Mouse (Mus musculus): Measurements from ENCODE around the gene Sirt4. TPM values are rescaled to one million over a fixed set of nuclear protein-coding genes. Genes with fewer than 3 reads are reported as not detected.

Gene Sirt4
- polyA plus RNA-seq, 1 experiment = 13.6 TPM

DNA sequence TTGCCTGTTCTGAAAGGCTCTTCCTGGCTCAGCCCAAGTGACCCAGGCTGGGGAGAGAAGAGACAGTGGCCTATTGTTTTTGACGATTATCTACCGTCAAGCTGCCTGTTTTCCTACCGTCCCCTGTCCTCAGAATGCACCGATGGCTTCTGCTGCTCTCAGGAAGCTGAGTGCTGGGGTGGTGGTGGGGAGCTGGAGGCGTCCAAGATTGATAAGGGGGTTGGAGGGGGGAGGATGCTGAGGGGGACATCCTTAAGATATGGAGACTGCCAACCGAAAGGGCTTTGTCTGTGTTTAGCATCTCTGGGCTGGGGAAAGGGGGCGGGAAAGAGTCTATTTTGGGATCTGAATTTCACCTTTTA, 52.6 kb downstream of the Sirt4 start:
- H3ac ChIP-seq (ENCODE audit: control insufficient read depth, insufficient read length) = no peak overlapping the region
- no peak for TF ChIP-seq POLR2A (IDR thresholded peaks at IDR 0.05; ENCODE audit: insufficient read length, low read depth)
- TF ChIP-seq CEBPB (IDR thresholded peaks at IDR 0.05; ENCODE audit: insufficient read depth, poor library complexity, severe bottlenecking) = no peak
- TF ChIP-seq MYOG (IDR thresholded peaks at IDR 0.05; ENCODE audit: control insufficient read depth in 1 of 3, insufficient read depth in 1 of 3, insufficient read length in 2 of 3, low read depth in 2 of 3) = no peak
- no peak for TF ChIP-seq SRF (IDR thresholded peaks at IDR 0.05; ENCODE audit: control insufficient read depth, insufficient read length, low read depth)
- no peak for TF ChIP-seq MYOD1 (IDR thresholded peaks at IDR 0.05; ENCODE audit: control insufficient read depth in 1 of 3, insufficient read length in 2 of 3, low read depth in 2 of 3)
- TF ChIP-seq TCF12 (IDR thresholded peaks at IDR 0.05; ENCODE audit: insufficient read depth, poor library complexity, severe bottlenecking) = no peak
- no peak for TF ChIP-seq TCF3 (IDR thresholded peaks at IDR 0.05; ENCODE audit: insufficient read length, low read depth)
- no peak for TF ChIP-seq REST (IDR thresholded peaks at IDR 0.05; ENCODE audit: insufficient read depth, insufficient read length)
- TF ChIP-seq USF1 (IDR thresholded peaks at IDR 0.05; ENCODE audit: low read depth) = no peak
- no peak for TF ChIP-seq E2F4 (IDR thresholded peaks at IDR 0.05; ENCODE audit: insufficient read depth)
- no peak for TF ChIP-seq POLR2AphosphoS2 (IDR thresholded peaks at IDR 0.05; ENCODE audit: insufficient read length, low read depth)
- TF ChIP-seq MAX (IDR thresholded peaks at IDR 0.05; ENCODE audit: low read depth) = no peak
- peaks cover 41% of the 10 kb centered on the region for H3K27me3 ChIP-seq (ENCODE audit: control insufficient read depth, insufficient read depth, insufficient read length)
- no peak overlapping the region for H3K4me2 ChIP-seq (ENCODE audit: low read depth)
- H3K36me3 ChIP-seq (ENCODE audit: control insufficient read depth, insufficient read depth) = no peaks in the 10 kb centered on the region
- H3K4me3 ChIP-seq = no peak overlapping the region
- H3K79me2 ChIP-seq (ENCODE audit: control insufficient read depth, insufficient read depth) = no peaks in the 10 kb centered on the region

DNA sequence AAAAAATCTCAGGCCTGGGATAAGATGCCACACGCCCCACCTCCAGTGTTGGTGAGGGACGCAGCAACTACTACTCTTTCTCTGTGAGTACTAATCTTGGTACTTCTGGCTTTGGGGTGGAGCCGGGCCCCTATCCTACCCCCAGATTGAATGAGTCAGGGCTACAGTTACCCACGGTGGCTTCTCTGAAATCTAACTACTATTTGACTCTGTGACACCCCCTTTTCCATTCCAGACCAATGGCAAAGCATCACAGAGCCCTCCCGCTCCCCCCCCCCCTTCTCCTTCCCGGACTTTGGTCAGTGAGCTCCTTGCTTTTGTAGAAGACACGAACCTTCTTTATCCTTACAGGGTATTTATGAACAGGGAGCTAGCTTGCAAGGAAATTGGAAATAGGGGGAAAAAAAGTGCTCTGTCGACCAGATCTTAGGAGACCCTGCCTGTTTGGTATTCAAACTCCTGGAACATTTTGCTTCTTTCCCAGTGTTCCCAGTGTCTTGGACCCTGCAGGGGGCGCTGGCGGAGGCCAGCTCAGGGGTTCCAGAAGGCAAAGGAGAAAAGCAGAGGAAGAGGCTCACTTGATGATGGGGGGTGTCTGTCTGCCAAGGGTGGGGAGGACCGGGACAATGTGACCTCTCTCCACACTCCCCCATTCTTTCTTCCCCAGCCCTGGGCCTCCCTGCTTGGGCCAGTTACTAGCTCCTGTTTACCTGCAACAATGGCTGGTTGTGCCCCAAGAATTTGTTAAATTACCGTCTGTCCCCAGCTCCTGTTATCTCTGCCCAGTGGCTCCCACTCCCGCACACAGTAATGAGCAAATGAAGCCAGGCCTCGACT, 53.2 kb downstream of the Sirt4 start:
- H3K4me3 ChIP-seq = peak overlapping the region; percentile 14
- H3K4me2 ChIP-seq (ENCODE audit: low read depth) = peak overlapping the region; percentile 55
- H3ac ChIP-seq (ENCODE audit: control insufficient read depth, insufficient read length) = no peak overlapping the region
- H3K27me3 ChIP-seq (ENCODE audit: control insufficient read depth, insufficient read depth, insufficient read length) = peaks cover 46% of the 10 kb centered on the region
- H3K36me3 ChIP-seq (ENCODE audit: control insufficient read depth, insufficient read depth) = no peaks in the 10 kb centered on the region
- no peak for TF ChIP-seq USF1 (IDR thresholded peaks at IDR 0.05; ENCODE audit: low read depth)
- no peak for TF ChIP-seq CEBPB (IDR thresholded peaks at IDR 0.05; ENCODE audit: insufficient read depth, poor library complexity, severe bottlenecking)
- TF ChIP-seq E2F4 (IDR thresholded peaks at IDR 0.05; ENCODE audit: insufficient read depth) = no peak
- TF ChIP-seq MYOG (IDR thresholded peaks at IDR 0.05; ENCODE audit: control insufficient read depth in 1 of 3, insufficient read depth in 1 of 3, insufficient read length in 2 of 3, low read depth in 2 of 3) = no peak
- TF ChIP-seq TCF3 (IDR thresholded peaks at IDR 0.05; ENCODE audit: insufficient read length, low read depth) = no peak
- TF ChIP-seq MAX (IDR thresholded peaks at IDR 0.05; ENCODE audit: low read depth) = no peak
- TF ChIP-seq REST (IDR thresholded peaks at IDR 0.05; ENCODE audit: insufficient read depth, insufficient read length) = no peak
- TF ChIP-seq MYOD1 (IDR thresholded peaks at IDR 0.05; ENCODE audit: control insufficient read depth in 1 of 3, insufficient read length in 2 of 3, low read depth in 2 of 3) = no peak
- TF ChIP-seq SRF (IDR thresholded peaks at IDR 0.05; ENCODE audit: control insufficient read depth, insufficient read length, low read depth) = no peak
- TF ChIP-seq POLR2A (IDR thresholded peaks at IDR 0.05; ENCODE audit: insufficient read length, low read depth) = no peak
- TF ChIP-seq TCF12 (IDR thresholded peaks at IDR 0.05; ENCODE audit: insufficient read depth, poor library complexity, severe bottlenecking) = no peak
- no peak for TF ChIP-seq POLR2AphosphoS2 (IDR thresholded peaks at IDR 0.05; ENCODE audit: insufficient read length, low read depth)
- no peaks in the 10 kb centered on the region for H3K79me2 ChIP-seq (ENCODE audit: control insufficient read depth, insufficient read depth)

DNA sequence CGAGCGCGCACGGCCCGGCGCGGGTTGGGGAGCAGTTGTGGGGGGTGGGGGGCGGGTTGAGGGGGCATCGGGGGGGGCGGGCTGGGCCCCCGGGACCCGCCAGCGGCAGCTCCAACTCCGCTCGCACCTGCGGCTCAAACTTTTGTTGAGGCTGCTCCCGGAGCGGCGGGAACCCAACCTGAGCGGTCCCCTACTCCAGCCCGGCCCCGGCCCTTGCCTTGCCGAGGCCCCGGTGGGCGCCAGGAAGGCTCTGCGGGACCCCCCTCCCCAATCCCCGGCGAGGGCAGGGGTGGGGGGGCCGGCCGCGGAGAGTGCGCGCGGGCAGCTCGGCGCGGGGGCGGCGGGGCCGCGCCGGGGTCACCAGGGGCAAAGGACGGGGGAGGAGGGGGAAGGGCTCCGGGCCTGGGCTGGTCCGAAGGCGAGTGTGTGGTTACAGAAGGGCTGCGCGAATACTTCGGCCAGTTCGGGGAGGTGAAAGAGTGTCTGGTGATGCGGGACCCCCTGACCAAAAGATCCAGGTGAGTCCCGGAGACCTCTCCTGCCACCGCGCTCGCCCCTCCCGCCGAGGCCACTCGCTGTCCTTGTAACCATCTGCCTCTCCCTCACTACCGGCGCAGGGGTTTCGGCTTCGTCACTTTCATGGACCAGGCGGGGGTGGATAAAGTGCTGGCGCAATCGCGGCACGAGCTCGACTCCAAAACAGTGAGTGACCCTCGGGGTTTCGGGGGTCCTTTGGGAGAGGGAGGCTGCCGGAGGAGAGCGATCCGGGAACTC, 54.2 kb downstream of the Sirt4 start:
- TF ChIP-seq E2F4 (IDR thresholded peaks at IDR 0.05; ENCODE audit: insufficient read depth) (no peak), POLR2A (IDR thresholded peaks at IDR 0.05; ENCODE audit: insufficient read length, low read depth) (no peak)
- Histone ChIP-seq H3K27me3 (ENCODE audit: control insufficient read depth, insufficient read depth, insufficient read length) (peaks cover 51% of the 10 kb centered on the region), H3K4me2 (ENCODE audit: low read depth) (peak overlapping the region; percentile 55), H3K4me3 (peak overlapping the region; percentile 14), H3K79me2 (ENCODE audit: control insufficient read depth, insufficient read depth) (no peaks in the 10 kb centered on the region), H3ac (ENCODE audit: control insufficient read depth, insufficient read length) (peak overlapping the region; percentile 20), H3K36me3 (ENCODE audit: control insufficient read depth, insufficient read depth) (no peaks in the 10 kb centered on the region)

DNA sequence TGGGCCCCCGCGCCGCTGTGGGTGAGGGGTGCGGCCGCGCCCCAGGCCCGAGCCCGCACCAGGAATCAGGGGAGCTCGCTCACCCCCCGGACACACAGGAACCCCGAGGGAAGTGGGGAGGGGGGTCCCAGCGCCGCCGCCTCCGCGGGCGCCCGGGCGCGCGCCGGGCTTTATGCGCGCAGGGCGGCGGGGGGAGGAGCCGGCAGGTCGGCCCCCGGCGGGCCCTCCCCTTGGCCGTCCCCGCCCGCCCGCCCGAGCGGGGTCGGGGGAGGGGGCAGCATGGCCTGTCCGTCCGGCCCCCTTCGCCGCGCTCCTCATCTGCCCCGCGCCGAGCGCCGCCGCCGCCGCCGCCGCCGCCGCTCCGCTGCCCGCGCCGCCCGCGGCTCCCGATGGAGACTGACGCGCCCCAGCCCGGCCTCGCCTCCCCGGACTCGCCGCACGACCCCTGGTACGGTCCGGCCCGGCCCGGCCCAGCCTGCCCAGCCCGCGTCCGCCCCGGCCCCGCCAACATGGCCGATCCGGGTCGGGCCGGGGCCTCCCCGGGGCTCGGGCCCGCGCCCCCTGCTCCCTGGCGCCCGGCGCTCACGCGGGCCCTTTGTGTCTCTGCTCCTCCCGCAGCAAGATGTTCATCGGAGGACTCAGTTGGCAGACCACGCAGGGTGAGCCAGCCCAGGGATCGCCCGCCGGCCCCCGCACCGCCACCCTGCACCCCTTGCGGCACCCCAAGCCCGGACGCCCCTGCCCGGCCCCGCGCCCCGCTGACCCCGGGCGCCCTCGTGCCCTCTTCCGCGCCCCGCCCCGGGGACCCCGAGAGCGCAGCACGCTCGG, 55.0 kb downstream of the Sirt4 start, which contains the start of gene Msi1:
Gene Msi1, plus strand, starts transcription at position 241 of the 828 bp plus-strand sequence.
- Histone ChIP-seq H3K79me2 (ENCODE audit: control insufficient read depth, insufficient read depth) (no peaks in the 10 kb centered on the region), H3K27me3 (ENCODE audit: control insufficient read depth, insufficient read depth, insufficient read length) (peaks cover 59% of the 10 kb centered on the region)
- TF ChIP-seq TCF3 (IDR thresholded peaks at IDR 0.05; ENCODE audit: insufficient read length, low read depth) (no peak), USF1 (IDR thresholded peaks at IDR 0.05; ENCODE audit: low read depth) (no peak)

More for the DNA sequence above, 55.0 kb downstream of the Sirt4 start, which contains the start of gene Msi1:
- Histone ChIP-seq H3K36me3 (ENCODE audit: control insufficient read depth, insufficient read depth) (no peaks in the 10 kb centered on the region), H3K4me2 (ENCODE audit: low read depth) (peak within 1 kb of the TSS; percentile 55), H3K4me3 (peak within 1 kb of the TSS; percentile 14), H3ac (ENCODE audit: control insufficient read depth, insufficient read length) (peak within 1 kb of the TSS; percentile 20)
